Mouse (Mus musculus) G1E-ER4 (cell line): ENCODE data around the gene Cd38. TPM values are rescaled to one million over a fixed set of nuclear protein-coding genes. Genes with fewer than 3 reads are reported as not detected.

Experiments used
- GATA1 ChIP-seq: IDR thresholded peaks from one replicate; pipeline ENCODE4 v1.8.0; 2012; ENCODE audit warnings: low read length, inconsistent platforms
- polyA plus RNA-seq: library from polyadenylated mRNA; stranded (reverse); fragments of >175 nt; gene quantifications from 2 replicates; pipeline ENCODE4 v1.2.3, GENCODE M21; 2012

The Cd38 gene
- polyA plus RNA-seq, 1 experiment: not detected

DNA sequence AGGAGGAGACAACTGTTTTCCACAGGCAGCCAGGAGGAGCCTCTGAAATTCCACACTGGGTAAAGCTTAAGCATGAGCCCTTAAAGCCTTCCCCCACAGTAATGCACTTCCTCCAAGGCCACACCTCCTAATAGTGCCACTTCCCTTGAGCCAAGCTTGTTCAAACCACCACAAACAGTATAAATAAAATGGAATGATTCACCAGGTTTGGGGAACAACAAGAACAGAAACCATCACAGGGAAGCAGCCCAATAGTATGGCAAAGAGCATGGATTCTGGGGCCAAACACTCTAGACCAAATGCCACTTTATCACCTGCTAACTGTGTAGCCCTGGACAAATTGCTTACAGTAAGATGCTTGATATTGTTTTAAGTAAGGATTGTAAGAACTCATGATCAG is 20.8 kb upstream of the Cd38 start:
- no peak for TF ChIP-seq GATA1

DNA sequence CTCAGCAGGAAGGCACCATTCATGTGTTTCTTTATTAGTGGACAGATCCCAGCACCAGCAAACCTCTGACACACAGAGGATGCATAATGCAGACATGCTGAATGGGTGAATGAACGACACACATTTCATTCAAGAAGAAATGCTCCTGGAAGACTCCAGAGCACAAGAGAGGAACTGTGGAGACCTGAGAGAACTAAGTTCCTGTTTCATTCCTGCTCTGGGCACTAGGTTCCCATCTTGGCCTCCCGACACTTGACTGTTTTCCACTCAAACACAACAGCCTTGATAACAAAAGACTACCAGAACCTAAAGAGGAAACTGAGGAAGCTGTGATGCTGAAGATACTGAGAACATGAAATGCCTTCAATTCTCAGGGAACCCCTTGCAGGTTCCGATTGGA is 20.1 kb upstream of the Cd38 start:
- TF ChIP-seq GATA1: no peak

GRCm38 (mm10) chr5:43853096-43853867 is 15.1 kb upstream of the Cd38 start:
- TF ChIP-seq GATA1: no peak

GRCm38 (mm10) chr5:43853868-43854488 is 14.4 kb upstream of the Cd38 start:
- TF ChIP-seq GATA1: no peak

GRCm38 (mm10) chr5:43855769-43856168 is 12.6 kb upstream of the Cd38 start:
- TF ChIP-seq GATA1: no peak

DNA sequence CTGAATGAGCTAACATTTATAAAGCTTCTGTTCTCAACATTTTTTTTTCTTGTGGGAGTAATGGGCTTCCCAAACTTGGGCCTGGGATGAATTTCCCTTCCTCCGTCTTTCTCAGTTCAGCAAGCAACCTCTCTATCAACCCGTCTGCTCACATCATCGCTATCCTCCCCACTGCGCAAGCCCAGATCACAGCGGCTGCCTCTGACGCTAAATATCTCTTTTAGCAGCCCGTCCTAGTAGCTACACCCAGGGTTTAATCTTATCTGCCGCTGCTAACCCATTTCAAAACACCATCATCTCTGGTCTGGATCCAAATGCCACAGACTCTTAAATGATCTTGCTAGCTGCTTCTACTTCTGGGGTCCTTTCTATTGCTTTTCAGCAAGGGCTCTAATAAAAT is 8.7 kb upstream of the Cd38 start:
- TF ChIP-seq GATA1: no peak

GRCm38 (mm10) chr5:43860096-43860495 is 8.3 kb upstream of the Cd38 start:
- no peak for TF ChIP-seq GATA1

DNA sequence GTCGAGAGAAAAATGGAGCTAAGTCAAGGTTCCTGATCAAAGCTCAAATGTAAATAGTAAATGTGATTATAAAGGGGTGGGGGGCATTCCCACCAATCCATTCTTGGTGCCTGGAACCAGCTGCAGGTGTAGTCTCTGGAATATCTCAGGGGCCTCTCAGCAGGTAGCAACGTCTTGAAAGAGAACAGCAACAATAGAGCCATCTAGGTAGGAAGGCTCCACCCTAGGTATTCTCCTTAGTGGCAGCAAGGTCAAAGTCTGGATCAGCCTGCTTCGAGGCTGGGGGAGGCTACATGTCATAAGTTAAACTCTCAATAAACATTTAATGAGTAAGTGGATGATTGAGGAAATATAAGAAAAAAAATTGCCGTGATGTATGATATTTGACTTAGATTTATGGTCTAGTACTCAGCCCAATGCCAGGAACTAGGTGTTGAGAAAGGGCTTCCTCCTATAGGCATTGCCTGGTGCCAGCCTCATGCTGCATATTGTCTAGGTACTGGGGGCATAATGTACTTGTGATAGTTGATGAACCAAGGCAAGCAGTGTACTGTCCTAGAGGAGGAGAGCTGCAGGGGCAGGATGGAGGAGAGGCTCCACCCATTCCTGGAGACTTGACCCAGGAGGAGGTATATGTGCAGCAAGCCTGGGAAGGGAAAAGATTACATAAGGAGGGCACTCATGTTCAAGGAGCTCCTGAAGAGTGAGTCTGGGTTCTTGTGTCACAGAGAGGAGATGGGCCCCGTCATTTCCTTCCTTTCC is 7.5 kb upstream of the Cd38 start:
- TF ChIP-seq GATA1: no peak

DNA sequence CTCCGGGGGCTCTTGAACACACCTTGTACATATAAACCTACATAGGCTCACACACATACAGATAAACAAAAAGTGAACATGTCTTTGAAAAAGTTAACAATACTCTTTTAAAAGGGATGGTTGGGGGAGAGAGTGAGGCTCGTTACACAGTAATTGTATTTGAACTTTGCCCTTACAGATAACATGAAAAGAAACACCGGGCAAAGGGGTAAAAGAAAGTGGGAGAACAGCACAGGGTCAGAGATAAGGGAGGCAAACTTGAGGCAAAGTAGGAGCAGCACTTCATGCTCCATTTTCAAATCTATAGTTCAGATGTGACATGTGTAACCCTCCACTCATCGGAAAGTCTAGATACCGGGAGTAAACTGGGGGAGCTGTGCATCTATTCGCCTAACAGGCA is 4.7 kb upstream of the Cd38 start:
- no peak for TF ChIP-seq GATA1

- no peak for TF ChIP-seq GATA1
These were observed 3.0 kb upstream of the Cd38 start for GRCm38 (mm10) chr5:43865316-43865715.

- TF ChIP-seq GATA1: no peak
These were observed 603 bp downstream of the Cd38 start for GRCm38 (mm10) chr5:43868711-43869600.

DNA sequence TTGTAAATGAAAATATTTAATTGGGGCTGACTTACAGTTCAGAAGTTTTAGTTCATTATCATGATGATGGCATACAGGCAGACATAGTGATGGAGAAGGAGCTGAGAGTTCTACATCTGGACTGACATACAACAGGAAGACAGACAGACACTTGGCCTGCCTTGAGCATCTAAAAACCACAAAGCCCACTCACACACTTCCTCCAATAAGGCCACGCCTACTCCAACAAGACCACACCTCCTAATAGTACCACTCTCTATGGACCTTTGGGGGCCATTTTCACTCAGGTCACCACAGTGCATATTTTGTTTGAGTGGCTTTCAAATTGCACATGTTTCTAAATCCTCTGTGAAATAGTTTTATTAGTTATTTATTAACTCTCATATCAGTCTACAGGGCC is 3.5 kb downstream of the Cd38 start:
- no peak for TF ChIP-seq GATA1

DNA sequence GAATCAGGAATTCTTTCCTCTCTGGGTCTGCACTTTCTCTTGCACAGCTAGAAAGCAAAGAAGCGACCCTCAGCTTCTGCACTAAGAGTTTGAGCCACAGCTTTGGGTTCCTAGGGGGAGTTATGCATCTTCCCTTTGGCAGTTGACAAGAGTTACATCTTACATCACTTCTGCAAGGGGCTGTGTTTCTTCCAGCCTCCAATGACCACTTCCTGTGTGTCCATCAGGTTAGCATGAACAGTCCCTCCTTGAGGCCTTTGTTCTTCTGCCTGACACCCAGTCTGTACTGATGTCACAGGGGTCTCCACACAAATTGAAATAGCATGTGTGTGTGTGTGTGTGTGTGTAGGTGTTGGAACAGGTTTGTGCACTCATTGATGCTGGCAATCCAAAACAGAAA is 4.3 kb downstream of the Cd38 start:
- no peak for TF ChIP-seq GATA1

GRCm38 (mm10) chr5:43882034-43882433 is 13.7 kb downstream of the Cd38 start:
- TF ChIP-seq GATA1: no peak

DNA sequence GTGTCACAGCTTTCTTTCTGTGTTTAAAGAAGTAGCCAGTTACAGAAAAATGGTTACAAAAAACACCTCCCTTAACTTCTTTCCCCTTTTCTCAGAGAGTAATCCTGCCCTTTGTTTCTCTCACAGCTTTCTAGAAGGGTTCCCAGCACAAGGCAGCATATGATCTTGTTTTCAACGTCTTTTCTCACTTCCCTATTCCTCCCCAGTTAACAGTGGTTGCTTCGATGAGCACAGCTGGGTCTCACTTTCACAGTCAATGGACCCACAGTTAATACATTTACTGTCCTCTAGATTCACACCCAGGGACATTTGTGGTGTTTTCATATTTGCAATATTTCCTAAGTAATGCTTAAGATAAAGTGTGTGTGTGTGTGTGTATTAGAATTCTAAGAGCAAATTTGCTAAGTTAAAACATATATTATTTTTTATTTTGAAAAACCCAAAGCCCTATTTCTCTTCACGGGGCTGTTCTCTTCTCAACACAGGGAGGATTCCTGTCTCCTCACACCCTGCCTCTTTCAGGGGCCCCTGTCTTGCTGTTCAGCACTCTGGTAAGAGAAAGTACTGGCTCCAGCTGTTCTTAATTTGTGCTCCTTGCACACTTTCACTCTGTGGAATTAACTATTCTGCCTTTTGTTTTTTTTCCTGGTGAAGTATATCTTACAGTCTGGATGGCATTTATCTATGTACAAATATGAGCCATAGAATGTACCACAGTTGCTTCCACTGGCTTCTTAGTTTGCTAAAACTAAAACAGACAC is 16.9 kb downstream of the Cd38 start:
- no peak for TF ChIP-seq GATA1
